Mouse (Mus musculus): ENCODE data around the gene Gm18336. TPM values are rescaled to one million over a fixed set of nuclear protein-coding genes. Genes with fewer than 3 reads are reported as not detected.
A peak's percentile ranks its signal among the peaks of the same experiment; 100 is the strongest.
"Not testable (repeated sequence)": the region's sequence is repeated elsewhere in the genome, so short reads cannot be mapped to it uniquely, and the experiment has no call there.

Gene Gm18336
- polyA plus RNA-seq (2014; fragmentation: Nextera tagmentation; extraction: Ambion mirVana): not detected in 2 replicates

DNA sequence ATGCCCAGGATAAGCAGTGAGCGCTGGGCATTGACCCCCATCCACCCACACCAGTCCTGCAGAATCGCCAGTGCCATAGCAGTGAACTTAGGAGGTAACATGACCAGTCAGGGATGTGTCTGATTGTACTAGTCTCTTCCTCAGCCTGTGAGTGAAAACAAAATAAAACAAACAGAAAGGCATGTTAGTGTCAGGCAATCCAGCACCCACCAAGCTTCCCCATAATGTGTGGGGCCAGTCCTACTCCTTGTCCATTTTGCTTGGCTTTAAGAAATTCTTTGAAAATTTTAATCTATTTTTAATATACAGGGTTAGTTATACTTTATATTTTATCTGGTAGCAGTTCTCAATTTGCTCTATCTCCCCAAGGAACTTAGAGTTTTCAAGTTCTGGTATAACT, at the start of gene Gm18336:
Gene Gm18336, minus strand, starts transcription at position 101 of the 400 bp plus-strand sequence.
- H3K4me3 ChIP-seq (replicated peaks; ENCODE audit: low read depth, low read length); H3K4me1 ChIP-seq (ENCODE audit: control insufficient read depth, insufficient read depth, low read length); DNase-seq; H3K36me3 ChIP-seq (ENCODE audit: control insufficient read depth, insufficient read depth, low read length); ATAC-seq (ENCODE audit: low FRiP score, low TSS enrichment); H3K27me3 ChIP-seq (ENCODE audit: control insufficient read depth, insufficient read depth, low read length); H3K9ac ChIP-seq (replicated peaks; ENCODE audit: low read length); H3K27ac ChIP-seq (replicated peaks; ENCODE audit: low read depth, low read length); H3K4me2 ChIP-seq (ENCODE audit: low read length); H3K9me3 ChIP-seq (ENCODE audit: control insufficient read depth, low read length): not testable (repeated sequence)
- WGBS: 60% methylated on average over 2 of the region's 2 CpGs

- 77% methylated on average over 2 of the region's 2 CpGs for WGBS
- Histone ChIP-seq H3K4me2 (ENCODE audit: low read length) (no peak overlapping the region), H3K9ac (replicated peaks; ENCODE audit: low read length) (no peak overlapping the region), H3K4me1 (ENCODE audit: control insufficient read depth, insufficient read depth, low read length) (no peaks in the 10 kb centered on the region), H3K27ac (replicated peaks; ENCODE audit: low read depth, low read length) (no peak overlapping the region), H3K4me3 (replicated peaks; ENCODE audit: low read depth, low read length) (no peak overlapping the region), H3K36me3 (ENCODE audit: control insufficient read depth, insufficient read depth, low read length) (peaks cover 7% of the 10 kb centered on the region), H3K9me3 (ENCODE audit: control insufficient read depth, low read length) (no peaks in the 10 kb centered on the region), H3K27me3 (ENCODE audit: control insufficient read depth, insufficient read depth, low read length) (no peaks in the 10 kb centered on the region)
- ATAC-seq (ENCODE audit: low FRiP score, low TSS enrichment): no peak
- no peak for DNase-seq
Observed at GRCm38 (mm10) chrX:73441428-73441827, 42.9 kb upstream of the Gm18336 start.

DNA sequence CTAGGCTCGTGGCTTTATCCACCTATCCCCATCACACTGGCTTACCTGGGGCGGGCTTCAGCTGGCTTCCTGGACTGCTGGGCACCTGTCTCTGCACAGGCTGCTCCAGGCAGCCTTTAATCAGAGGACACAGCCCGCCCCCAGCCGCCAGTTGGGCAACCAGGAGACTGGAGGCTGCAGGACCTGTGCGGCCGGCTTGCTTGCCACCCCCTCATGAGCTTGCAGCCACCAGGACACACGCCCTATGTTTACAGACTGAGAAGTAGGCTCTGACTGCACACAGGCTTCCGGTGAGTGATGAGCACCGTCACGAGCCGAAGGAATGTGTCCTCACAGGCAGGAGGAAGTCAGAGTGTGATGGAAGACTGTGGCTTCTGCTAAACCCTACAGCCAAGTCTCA, 36.7 kb upstream of the Gm18336 start, which contains the start of gene Trex2:
Gene Trex2, minus strand, starts transcription at position 93 of the 400 bp plus-strand sequence.
- H3K4me1 ChIP-seq (ENCODE audit: control insufficient read depth, insufficient read depth, low read length): no peaks in the 10 kb centered on the region
- DNase-seq (no peak), ATAC-seq (ENCODE audit: low FRiP score, low TSS enrichment) (no peak)
- no peak within 1 kb of the TSS for H3K27ac ChIP-seq (replicated peaks; ENCODE audit: low read depth, low read length)
- WGBS: 84% methylated on average over 11 of the region's 11 CpGs
- H3K9me3 ChIP-seq (ENCODE audit: control insufficient read depth, low read length): no peaks in the 10 kb centered on the region
- peaks cover 11% of the 10 kb centered on the region for H3K36me3 ChIP-seq (ENCODE audit: control insufficient read depth, insufficient read depth, low read length)
- H3K27me3 ChIP-seq (ENCODE audit: control insufficient read depth, insufficient read depth, low read length): no peaks in the 10 kb centered on the region
- H3K4me3 ChIP-seq (replicated peaks; ENCODE audit: low read depth, low read length): no peak within 1 kb of the TSS
- no peak within 1 kb of the TSS for H3K4me2 ChIP-seq (ENCODE audit: low read length)
- H3K9ac ChIP-seq (replicated peaks; ENCODE audit: low read length): no peak within 1 kb of the TSS

GRCm38 (mm10) chrX:73432850-73433249, 34.3 kb upstream of the Gm18336 start:
- Histone ChIP-seq H3K27ac (replicated peaks; ENCODE audit: low read depth, low read length) (no peak overlapping the region), H3K4me1 (ENCODE audit: control insufficient read depth, insufficient read depth, low read length) (no peaks in the 10 kb centered on the region), H3K9me3 (ENCODE audit: control insufficient read depth, low read length) (no peaks in the 10 kb centered on the region), H3K4me3 (replicated peaks; ENCODE audit: low read depth, low read length) (no peak overlapping the region), H3K4me2 (ENCODE audit: low read length) (no peak overlapping the region), H3K9ac (replicated peaks; ENCODE audit: low read length) (no peak overlapping the region), H3K27me3 (ENCODE audit: control insufficient read depth, insufficient read depth, low read length) (no peaks in the 10 kb centered on the region), H3K36me3 (ENCODE audit: control insufficient read depth, insufficient read depth, low read length) (peaks cover 11% of the 10 kb centered on the region)
- ATAC-seq (ENCODE audit: low FRiP score, low TSS enrichment) (no peak), DNase-seq (no peak)
- WGBS: 78% methylated on average over 5 of the region's 5 CpGs

- 76% methylated on average over 2 of the region's 2 CpGs for WGBS
Observed at GRCm38 (mm10) chrX:73430036-73430435, 31.5 kb upstream of the Gm18336 start.

DNA sequence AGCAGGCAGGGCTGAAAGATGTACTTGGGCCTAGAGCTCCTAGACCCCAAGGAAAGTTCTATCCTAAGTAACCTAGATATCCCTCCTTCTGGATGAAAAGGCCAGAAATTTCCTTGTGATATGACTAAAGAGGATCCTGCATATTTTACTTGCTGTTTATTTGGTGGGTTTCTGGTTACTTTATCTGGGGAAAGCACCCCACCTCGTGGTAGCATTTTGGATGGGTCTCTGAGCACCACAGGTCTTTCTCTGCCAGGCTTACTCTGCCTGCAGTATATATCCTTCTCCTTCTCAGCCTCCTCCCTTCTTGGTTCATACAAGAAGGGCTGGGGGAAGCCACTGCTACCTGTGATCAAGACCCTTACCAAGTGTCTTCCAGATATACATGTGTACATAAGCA, 14.2 kb upstream of the Gm18336 start:
- no peak overlapping the region for H3K4me2 ChIP-seq (ENCODE audit: low read length)
- H3K27me3 ChIP-seq (ENCODE audit: control insufficient read depth, insufficient read depth, low read length): no peaks in the 10 kb centered on the region
- H3K36me3 ChIP-seq (ENCODE audit: control insufficient read depth, insufficient read depth, low read length): no peaks in the 10 kb centered on the region
- DNase-seq (peak; percentile 10), ATAC-seq (ENCODE audit: low FRiP score, low TSS enrichment) (no peak)
- peaks cover 4% of the 10 kb centered on the region; the same call in 1 of the 2 replicates for H3K9me3 ChIP-seq (ENCODE audit: control insufficient read depth, low read length)
- 21% methylated on average over 1 of the region's 1 CpGs for WGBS
- H3K9ac ChIP-seq (replicated peaks; ENCODE audit: low read length): no peak overlapping the region
- no peak overlapping the region for H3K4me3 ChIP-seq (replicated peaks; ENCODE audit: low read depth, low read length)
- H3K4me1 ChIP-seq (ENCODE audit: control insufficient read depth, insufficient read depth, low read length): no peaks in the 10 kb centered on the region
- H3K27ac ChIP-seq (replicated peaks; ENCODE audit: low read depth, low read length): no peak overlapping the region

More at GRCm38 (mm10) chrX:73430036-73430435, 31.5 kb upstream of the Gm18336 start:
- no peaks in the 10 kb centered on the region for H3K27me3 ChIP-seq (ENCODE audit: control insufficient read depth, insufficient read depth, low read length)
- no peak overlapping the region for H3K4me3 ChIP-seq (replicated peaks; ENCODE audit: low read depth, low read length)
- H3K9ac ChIP-seq (replicated peaks; ENCODE audit: low read length): no peak overlapping the region
- peak; percentile 45 for DNase-seq
- H3K36me3 ChIP-seq (ENCODE audit: control insufficient read depth, insufficient read depth, low read length): no peaks in the 10 kb centered on the region
- H3K4me1 ChIP-seq (ENCODE audit: control insufficient read depth, insufficient read depth, low read length): no peaks in the 10 kb centered on the region
- H3K4me2 ChIP-seq (ENCODE audit: low read length): no peak overlapping the region
- no peak overlapping the region for H3K27ac ChIP-seq (replicated peaks; ENCODE audit: low read depth, low read length)
- H3K9me3 ChIP-seq (ENCODE audit: control insufficient read depth, low read length): no peaks in the 10 kb centered on the region
- no peak for ATAC-seq (ENCODE audit: low FRiP score, low TSS enrichment)

GRCm38 (mm10) chrX:73410880-73411517, 12.5 kb upstream of the Gm18336 start, which contains the start of gene Zfp92:
Gene Zfp92 (plus strand): TSS chrX:73411096.
- Histone ChIP-seq H3K36me3 (ENCODE audit: control insufficient read depth, insufficient read depth, low read length) (no peaks in the 10 kb centered on the region), H3K4me1 (ENCODE audit: control insufficient read depth, insufficient read depth, low read length) (no peaks in the 10 kb centered on the region), H3K27me3 (ENCODE audit: control insufficient read depth, insufficient read depth, low read length) (no peaks in the 10 kb centered on the region), H3K27ac (replicated peaks; ENCODE audit: low read depth, low read length) (no peak within 1 kb of the TSS), H3K4me2 (ENCODE audit: low read length) (peak within 1 kb of the TSS; percentile 50), H3K9ac (replicated peaks; ENCODE audit: low read length) (peak within 1 kb of the TSS; percentile 20; the same call in 1 of the 2 replicates), H3K4me3 (replicated peaks; ENCODE audit: low read depth, low read length) (peak within 1 kb of the TSS; percentile 33), H3K9me3 (ENCODE audit: control insufficient read depth, low read length) (peaks cover 4% of the 10 kb centered on the region; the same call in 1 of the 2 replicates)
- WGBS: 18% methylated on average over 20 of the region's 20 CpGs
- ATAC-seq (ENCODE audit: low FRiP score, low TSS enrichment) (no peak), DNase-seq (peak; percentile 18)

DNA sequence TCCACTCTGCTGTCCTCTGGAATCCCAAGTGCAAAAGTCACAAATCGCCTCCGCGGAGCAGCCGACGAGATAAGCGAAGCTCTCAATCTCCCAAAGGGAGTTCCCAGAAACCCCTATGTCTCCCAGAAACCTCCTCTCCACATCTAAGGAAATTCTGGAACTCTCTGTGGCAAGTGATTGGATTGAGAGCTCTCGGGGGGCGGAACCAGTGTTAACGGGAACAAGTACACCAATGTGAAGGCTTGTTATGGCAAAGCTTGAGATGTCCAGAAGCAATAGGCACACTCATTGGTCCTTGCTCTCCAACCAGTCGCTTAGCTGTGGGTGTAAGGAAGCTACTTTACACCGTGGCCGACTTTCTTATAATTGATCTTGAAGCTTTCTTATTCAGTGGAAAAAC, 3.1 kb upstream of the Gm18336 start:
- no peaks in the 10 kb centered on the region for H3K27me3 ChIP-seq (ENCODE audit: control insufficient read depth, insufficient read depth, low read length)
- H3K36me3 ChIP-seq (ENCODE audit: control insufficient read depth, insufficient read depth, low read length): no peaks in the 10 kb centered on the region
- DNase-seq: no peak
- 91% methylated on average over 12 of the region's 12 CpGs for WGBS
- H3K4me1 ChIP-seq (ENCODE audit: control insufficient read depth, insufficient read depth, low read length): no peaks in the 10 kb centered on the region
- H3K4me2 ChIP-seq (ENCODE audit: low read length): no peak overlapping the region
- ATAC-seq (ENCODE audit: low FRiP score, low TSS enrichment): no peak
- H3K9me3 ChIP-seq (ENCODE audit: control insufficient read depth, low read length): no peaks in the 10 kb centered on the region
- H3K4me3 ChIP-seq (replicated peaks; ENCODE audit: low read depth, low read length): no peak overlapping the region
- H3K27ac ChIP-seq (replicated peaks; ENCODE audit: low read depth, low read length): no peak overlapping the region
- H3K9ac ChIP-seq (replicated peaks; ENCODE audit: low read length): no peak overlapping the region

- DNase-seq: no peak
- WGBS: 89% methylated on average over 20 of the region's 20 CpGs
- no peak overlapping the region for H3K4me3 ChIP-seq (replicated peaks; ENCODE audit: low read depth, low read length)
- H3K4me2 ChIP-seq (ENCODE audit: low read length): no peak overlapping the region
- no peaks in the 10 kb centered on the region for H3K4me1 ChIP-seq (ENCODE audit: control insufficient read depth, insufficient read depth, low read length)
- H3K9ac ChIP-seq (replicated peaks; ENCODE audit: low read length): no peak overlapping the region
- no peak for ATAC-seq (ENCODE audit: low FRiP score, low TSS enrichment)
- H3K27ac ChIP-seq (replicated peaks; ENCODE audit: low read depth, low read length): no peak overlapping the region
- H3K9me3 ChIP-seq (ENCODE audit: control insufficient read depth, low read length): no peaks in the 10 kb centered on the region
- H3K36me3 ChIP-seq (ENCODE audit: control insufficient read depth, insufficient read depth, low read length): no peaks in the 10 kb centered on the region
- no peaks in the 10 kb centered on the region for H3K27me3 ChIP-seq (ENCODE audit: control insufficient read depth, insufficient read depth, low read length)
Observed at GRCm38 (mm10) chrX:73400951-73401350, 2.4 kb upstream of the Gm18336 start.
